Mouse (Mus musculus): ENCODE measurements at regions not wholly inside any gene's neighbourhood (a gene's known extent, or its start where the extent isn't known, plus 50 kb on each side); places are given as distances from the start of the nearest gene placed in this dataset.

DNA sequence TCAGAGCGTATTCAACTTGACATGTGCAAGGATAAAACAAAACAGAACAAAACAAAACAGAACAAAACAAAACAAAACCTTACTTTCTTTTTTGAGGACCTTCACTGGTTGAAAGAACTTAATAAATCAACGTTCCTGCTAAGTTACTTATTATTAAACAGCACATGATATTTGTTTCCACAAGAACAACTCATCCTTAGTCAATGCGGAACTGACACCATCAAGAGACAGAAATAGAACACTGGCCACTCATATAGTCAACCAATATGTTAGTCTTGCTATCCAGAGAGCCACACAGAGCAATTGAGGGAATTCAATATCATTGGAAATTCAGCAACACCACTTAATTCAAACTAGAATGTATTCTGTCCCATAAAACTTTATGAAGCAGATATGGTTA is 132.4 kb downstream of the Ifng start:
- no peak for ATAC-seq (ENCODE audit: low FRiP score, low read depth)
- Histone ChIP-seq H3K27ac (replicated peaks) (no peak overlapping the region), H3K27me3 (no peaks in the 10 kb centered on the region), H3K4me1 (no peaks in the 10 kb centered on the region), H3K9me3 (no peaks in the 10 kb centered on the region), H3K4me3 (no peak overlapping the region), H3K36me3 (no peaks in the 10 kb centered on the region), H3K9ac (replicated peaks) (no peak overlapping the region), H3K4me2 (replicated peaks) (no peak overlapping the region)
- 79% methylated on average over 3 of the region's 3 CpGs for WGBS

GRCm38 (mm10) chr10:118575570-118575969 is 134.7 kb downstream of the Ifng start:
- no peaks in the 10 kb centered on the region for H3K36me3 ChIP-seq
- H3K4me3 ChIP-seq: no peak overlapping the region
- WGBS: 90% methylated on average over 7 of the region's 7 CpGs
- no peaks in the 10 kb centered on the region for H3K4me1 ChIP-seq
- no peak overlapping the region for H3K27ac ChIP-seq (replicated peaks)
- 0 out of 2 replicates have a peak, but pooled peaks cover 2% of the 10 kb centered on the region for H3K9me3 ChIP-seq
- ATAC-seq (ENCODE audit: low FRiP score, low read depth): no peak
- no peak overlapping the region for H3K4me2 ChIP-seq (replicated peaks)
- H3K27me3 ChIP-seq: no peaks in the 10 kb centered on the region
- no peak overlapping the region for H3K9ac ChIP-seq (replicated peaks)

- H3K4me2 ChIP-seq (replicated peaks): no peak overlapping the region
These were observed 140.5 kb downstream of the Ifng start for GRCm38 (mm10) chr10:118581376-118581775.

GRCm38 (mm10) chr10:118585821-118586220 is 145.0 kb downstream of the Ifng start:
- H3K36me3 ChIP-seq: no peaks in the 10 kb centered on the region
- H3K9ac ChIP-seq (replicated peaks): no peak overlapping the region
- H3K27ac ChIP-seq (replicated peaks): no peak overlapping the region
- 90% methylated on average over 4 of the region's 4 CpGs for WGBS
- H3K9me3 ChIP-seq: no peaks in the 10 kb centered on the region
- H3K4me1 ChIP-seq: no peaks in the 10 kb centered on the region
- no peak overlapping the region for H3K4me2 ChIP-seq (replicated peaks)
- ATAC-seq (ENCODE audit: low FRiP score, low read depth): no peak
- no peaks in the 10 kb centered on the region for H3K27me3 ChIP-seq
- no peak overlapping the region for H3K4me3 ChIP-seq

More at GRCm38 (mm10) chr10:118581376-118581775, 140.5 kb downstream of the Ifng start:
- Histone ChIP-seq H3K9me3 (0 out of 2 replicates have a peak, but pooled peaks cover 2% of the 10 kb centered on the region), H3K4me3 (no peak overlapping the region), H3K4me1 (no peaks in the 10 kb centered on the region), H3K9ac (replicated peaks) (no peak overlapping the region), H3K36me3 (no peaks in the 10 kb centered on the region), H3K27me3 (no peaks in the 10 kb centered on the region), H3K27ac (replicated peaks) (no peak overlapping the region)
- ATAC-seq (ENCODE audit: low FRiP score, low read depth): no peak
- WGBS: 62% methylated on average over 2 of the region's 2 CpGs

DNA sequence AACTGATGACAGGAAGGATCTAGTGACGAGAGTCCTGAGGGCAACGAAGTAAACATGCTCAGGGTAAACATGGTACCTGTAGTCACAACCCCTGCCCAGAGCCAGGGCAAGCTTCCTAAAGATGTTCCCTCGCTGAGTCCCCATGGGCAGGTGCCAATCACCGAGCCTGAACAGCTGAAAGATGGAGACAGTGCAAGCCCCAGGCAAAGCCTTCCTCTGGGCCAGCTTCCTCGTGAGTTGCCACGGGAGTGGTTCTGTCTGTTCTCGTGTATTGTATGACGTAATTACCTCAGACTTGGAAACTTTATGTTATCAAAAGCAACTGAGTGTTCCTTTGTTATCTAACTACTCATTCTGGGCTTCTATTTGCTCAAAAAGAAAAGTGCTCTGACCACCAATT is 147.4 kb downstream of the Ifng start:
- Histone ChIP-seq H3K4me2 (replicated peaks) (no peak overlapping the region), H3K36me3 (no peaks in the 10 kb centered on the region), H3K4me1 (no peaks in the 10 kb centered on the region), H3K9me3 (no peaks in the 10 kb centered on the region), H3K9ac (replicated peaks) (no peak overlapping the region), H3K4me3 (no peak overlapping the region), H3K27me3 (no peaks in the 10 kb centered on the region), H3K27ac (replicated peaks) (no peak overlapping the region)
- 84% methylated on average over 8 of the region's 8 CpGs for WGBS
- ATAC-seq (ENCODE audit: low FRiP score, low read depth): no peak

- peak; percentile 34; the same call in 1 of the 2 replicates for ATAC-seq (ENCODE audit: low FRiP score, low read depth)
- Histone ChIP-seq H3K27ac (replicated peaks) (no peak overlapping the region), H3K27me3 (no peaks in the 10 kb centered on the region), H3K9me3 (no peaks in the 10 kb centered on the region), H3K4me2 (replicated peaks) (no peak overlapping the region), H3K9ac (replicated peaks) (no peak overlapping the region), H3K36me3 (no peaks in the 10 kb centered on the region), H3K4me1 (no peaks in the 10 kb centered on the region), H3K4me3 (no peak overlapping the region)
- WGBS: 42% methylated on average over 16 of the region's 16 CpGs
These were observed 152.0 kb downstream of the Ifng start for GRCm38 (mm10) chr10:118592648-118593368.

- Histone ChIP-seq H3K9ac (replicated peaks) (no peak overlapping the region), H3K4me2 (replicated peaks) (no peak overlapping the region), H3K9me3 (no peaks in the 10 kb centered on the region), H3K4me3 (no peak overlapping the region), H3K27ac (replicated peaks) (no peak overlapping the region), H3K27me3 (no peaks in the 10 kb centered on the region), H3K36me3 (no peaks in the 10 kb centered on the region), H3K4me1 (no peaks in the 10 kb centered on the region)
- ATAC-seq (ENCODE audit: low FRiP score, low read depth): no peak
- 63% methylated on average over 8 of the region's 8 CpGs for WGBS
These were observed 155.4 kb downstream of the Ifng start for GRCm38 (mm10) chr10:118596206-118596605.

DNA sequence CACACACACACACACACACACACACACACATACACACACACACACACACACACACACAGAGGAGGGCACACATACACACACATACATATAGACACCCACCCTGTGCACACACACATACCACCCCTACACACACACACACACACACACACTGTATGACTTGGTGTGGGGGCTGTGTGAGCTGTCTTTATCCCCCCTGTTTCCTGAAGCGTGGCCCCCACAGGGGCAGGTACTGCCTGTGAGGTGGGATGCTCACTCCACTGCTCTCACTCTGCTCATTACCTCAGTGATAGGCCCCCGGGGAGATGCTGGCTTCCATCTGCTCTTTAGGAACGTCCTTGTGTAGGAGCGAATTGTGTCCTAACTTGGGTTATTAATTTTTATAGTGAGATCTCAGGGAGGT is 157.7 kb downstream of the Ifng start:
- ATAC-seq (ENCODE audit: low FRiP score, low read depth): no peak
- 92% methylated on average over 4 of the region's 4 CpGs for WGBS
- Histone ChIP-seq H3K4me2 (replicated peaks) (no peak overlapping the region), H3K36me3 (no peaks in the 10 kb centered on the region), H3K4me3 (no peak overlapping the region), H3K27ac (replicated peaks) (no peak overlapping the region), H3K9me3 (no peaks in the 10 kb centered on the region), H3K4me1 (no peaks in the 10 kb centered on the region), H3K9ac (replicated peaks) (no peak overlapping the region), H3K27me3 (no peaks in the 10 kb centered on the region)

DNA sequence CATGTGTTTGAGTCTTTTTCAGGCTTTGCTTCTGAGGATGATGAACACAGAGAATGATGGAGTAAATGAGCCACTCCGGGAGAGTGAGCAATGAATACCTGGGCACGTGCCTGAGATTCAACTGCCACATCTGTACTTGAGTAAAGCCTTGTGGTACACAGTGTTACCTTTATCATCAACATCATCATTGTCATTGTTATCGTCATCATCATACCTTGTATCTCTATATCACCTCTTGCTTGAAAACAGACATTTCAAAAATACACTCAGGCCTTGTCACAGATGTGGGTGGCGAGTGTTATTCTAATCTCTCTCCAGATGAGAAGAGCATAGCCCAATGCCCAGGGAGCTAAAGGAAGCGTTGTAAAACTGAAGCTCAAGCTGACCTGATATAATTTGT is 158.4 kb downstream of the Ifng start:
- no peaks in the 10 kb centered on the region for H3K36me3 ChIP-seq
- H3K4me3 ChIP-seq: no peak overlapping the region
- H3K9ac ChIP-seq (replicated peaks): no peak overlapping the region
- ATAC-seq (ENCODE audit: low FRiP score, low read depth): no peak
- H3K9me3 ChIP-seq: no peaks in the 10 kb centered on the region
- H3K27ac ChIP-seq (replicated peaks): no peak overlapping the region
- WGBS: 94% methylated on average over 5 of the region's 5 CpGs
- no peak overlapping the region for H3K4me2 ChIP-seq (replicated peaks)
- no peaks in the 10 kb centered on the region for H3K4me1 ChIP-seq
- no peaks in the 10 kb centered on the region for H3K27me3 ChIP-seq

DNA sequence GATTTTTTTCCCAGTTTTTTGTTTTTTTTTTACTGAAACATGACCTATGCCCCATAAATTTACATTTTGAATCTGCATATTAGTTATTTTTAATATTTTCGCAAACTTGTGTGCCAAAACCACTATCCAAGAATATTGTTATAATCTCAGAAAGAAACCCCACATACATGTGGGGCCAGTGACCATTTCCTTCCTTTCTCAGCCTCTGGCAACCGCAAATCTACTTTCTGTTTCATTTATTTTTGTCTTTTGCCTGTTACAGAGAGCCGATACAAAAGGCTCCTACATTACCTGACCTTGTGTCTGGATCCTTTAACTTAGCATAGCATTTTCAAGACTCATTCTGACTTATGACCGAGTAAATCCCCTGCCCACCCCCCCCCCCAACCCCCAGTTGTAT is 158.8 kb downstream of the Ifng start:
- Histone ChIP-seq H3K4me3 (no peak overlapping the region), H3K27me3 (no peaks in the 10 kb centered on the region), H3K27ac (replicated peaks) (no peak overlapping the region), H3K9ac (replicated peaks) (no peak overlapping the region), H3K4me2 (replicated peaks) (no peak overlapping the region), H3K4me1 (no peaks in the 10 kb centered on the region), H3K9me3 (no peaks in the 10 kb centered on the region), H3K36me3 (no peaks in the 10 kb centered on the region)
- no peak for ATAC-seq (ENCODE audit: low FRiP score, low read depth)
- WGBS: 91% methylated on average over 4 of the region's 4 CpGs

- ATAC-seq (ENCODE audit: low FRiP score, low read depth): no peak
- H3K27me3 ChIP-seq: no peaks in the 10 kb centered on the region
- no peak overlapping the region for H3K4me3 ChIP-seq
- no peak overlapping the region for H3K9ac ChIP-seq (replicated peaks)
- H3K27ac ChIP-seq (replicated peaks): no peak overlapping the region
- H3K4me1 ChIP-seq: no peaks in the 10 kb centered on the region
- no peaks in the 10 kb centered on the region for H3K36me3 ChIP-seq
- no peak overlapping the region for H3K4me2 ChIP-seq (replicated peaks)
- 82% methylated on average over 4 of the region's 4 CpGs for WGBS
- no peaks in the 10 kb centered on the region for H3K9me3 ChIP-seq
These were observed 162.1 kb downstream of the Ifng start for GRCm38 (mm10) chr10:118602922-118603321.

GRCm38 (mm10) chr10:118603857-118604414 is 163.1 kb downstream of the Ifng start:
- WGBS: 88% methylated on average over 13 of the region's 13 CpGs

More at GRCm38 (mm10) chr10:118603857-118604414, 163.1 kb downstream of the Ifng start:
- Histone ChIP-seq H3K4me3 (no peak overlapping the region), H3K36me3 (no peaks in the 10 kb centered on the region), H3K9me3 (no peaks in the 10 kb centered on the region), H3K27me3 (no peaks in the 10 kb centered on the region), H3K9ac (replicated peaks) (no peak overlapping the region), H3K27ac (replicated peaks) (no peak overlapping the region), H3K4me1 (no peaks in the 10 kb centered on the region), H3K4me2 (replicated peaks) (no peak overlapping the region)
- ATAC-seq (ENCODE audit: low FRiP score, low read depth): no peak
